Mouse (Mus musculus) gonadal fat pad, adult 2 months (tissue): ENCODE measurements around the gene Mcts1. TPM values are rescaled to one million over a fixed set of nuclear protein-coding genes. Genes with fewer than 3 reads are reported as not detected.

ENCODE experiments used
- DNase-seq: peaks from one replicate; pipeline ENCODE4 v3.0.0-alpha.2; 2012; ENCODE audit warnings: low read depth
- polyA plus RNA-seq: library from polyadenylated mRNA; depleted of rRNA; stranded (reverse); fragments of >200 nt; gene quantifications from 2 replicates; pipeline ENCODE4 v1.2.3, GENCODE M21; 2012; rRNA removed

Gene Mcts1
- polyA plus RNA-seq, 1 experiment, result 18.9 TPM

DNA sequence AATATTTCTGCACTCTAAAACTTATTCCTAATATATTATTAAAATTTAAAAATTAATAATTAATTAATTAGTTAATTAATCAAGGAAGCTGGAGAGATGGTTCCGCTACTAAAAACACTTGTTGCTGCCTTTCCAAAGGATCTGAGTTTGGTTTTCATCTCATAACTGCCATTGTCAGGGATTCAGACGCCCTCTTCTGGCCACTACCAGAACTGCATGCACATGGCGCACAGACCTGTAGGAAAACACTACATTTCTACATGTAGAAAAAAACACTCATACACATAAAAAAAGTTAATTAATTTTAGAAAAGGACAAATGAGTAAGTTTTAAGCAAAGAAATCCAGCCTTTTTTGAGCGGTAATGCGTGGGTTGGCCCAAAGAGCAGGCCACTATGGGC is 54.3 kb downstream of the Mcts1 start:
- no peak for DNase-seq

DNA sequence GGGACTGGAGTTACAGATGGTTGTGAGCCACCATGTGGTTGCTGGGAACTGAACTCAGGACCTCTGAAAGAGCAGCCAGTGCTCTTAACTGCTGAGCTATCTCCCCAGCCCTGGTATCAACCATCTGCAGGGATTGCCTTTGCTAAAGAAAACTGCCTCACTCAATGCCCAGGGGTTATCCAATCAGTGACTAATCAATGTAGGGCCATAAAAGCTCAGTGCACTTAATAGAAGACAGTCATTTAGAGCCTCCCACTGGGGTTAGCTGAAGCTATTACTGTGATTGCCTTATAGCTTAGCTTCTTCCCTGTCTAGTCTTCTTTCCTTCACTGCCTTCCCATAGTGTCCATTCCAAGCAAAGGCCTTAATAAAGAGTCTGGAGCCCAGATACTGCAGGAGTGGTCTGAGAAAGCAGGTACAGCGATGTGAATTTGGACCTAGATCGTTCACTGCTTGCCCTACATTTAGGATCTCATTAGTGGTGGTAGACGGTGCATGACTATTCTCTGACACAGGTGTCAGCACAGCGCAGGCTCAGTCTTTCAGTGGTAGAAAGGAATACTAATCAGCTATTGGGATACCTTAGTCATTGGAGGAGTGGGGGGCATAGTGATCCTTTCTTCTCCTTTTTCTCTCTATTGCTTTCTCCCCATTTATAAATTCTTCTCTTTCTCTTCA is 56.0 kb downstream of the Mcts1 start:
- no peak for DNase-seq

Other genes starting within 250 kb of the Mcts1 start
- gene Lamp2, start 144.1 kb upstream of the Mcts1 start, polyA plus RNA-seq, result 148 and 153 TPM in 2 replicates
- 5.1 and 6.1 TPM in 2 replicates for gene Cul4b, start 24.4 kb upstream of the Mcts1 start, polyA plus RNA-seq
- gene C1galt1c1, start 34.5 kb downstream of the Mcts1 start, polyA plus RNA-seq, result 13.6 and 15.0 TPM in 2 replicates
- not detected in 2 replicates for gene 6030498E09Rik, start 172.1 kb downstream of the Mcts1 start, polyA plus RNA-seq